Mouse (Mus musculus) lung, postnatal 25 days (tissue): ENCODE measurements around the gene R3hdm4.
A peak's percentile ranks its signal among the peaks of the same experiment; 100 is the strongest.
"Not testable (repeated sequence)": the region's sequence is repeated elsewhere in the genome, so short reads cannot be mapped to it uniquely, and the experiment has no call there.

Experiments used
- DNase-seq: peaks from one replicate; pipeline ENCODE4 v3.0.0; 2022; ENCODE audit warnings: low spot score

Gene R3hdm4

GRCm38 (mm10) chr10:79920958-79921535 lies at the start of gene R3hdm4:
R3hdm4 (minus strand) TSS chr10:79921208.
- DNase-seq: no peak

- DNase-seq: no peak
Observed at GRCm38 (mm10) chr10:79970415-79971182, 49.6 kb upstream of the R3hdm4 start, which contains the start of gene Grin3b. Grin3b (plus strand) TSS chr10:79970715.

GRCm38 (mm10) chr10:79969124-79969568 lies 48.1 kb upstream of the R3hdm4 start:
- DNase-seq: no peak

- DNase-seq: no peak
Observed at GRCm38 (mm10) chr10:79968181-79968580, 47.2 kb upstream of the R3hdm4 start.

GRCm38 (mm10) chr10:79966886-79967400 lies 45.9 kb upstream of the R3hdm4 start:
- no peak for DNase-seq

GRCm38 (mm10) chr10:79965325-79965724 lies 44.3 kb upstream of the R3hdm4 start:
- DNase-seq: no peak

- DNase-seq: no peak
Observed at GRCm38 (mm10) chr10:79964727-79965126, 43.7 kb upstream of the R3hdm4 start.

- DNase-seq: no peak
Observed at GRCm38 (mm10) chr10:79960671-79961294, 39.8 kb upstream of the R3hdm4 start.

GRCm38 (mm10) chr10:79959847-79960601 lies 39.0 kb upstream of the R3hdm4 start, which contains the start of gene Wdr18:
Wdr18 (plus strand) TSS chr10:79960152.
- peak; percentile 100 for DNase-seq

GRCm38 (mm10) chr10:79959412-79959811 lies 38.4 kb upstream of the R3hdm4 start:
- DNase-seq: not testable (repeated sequence)

GRCm38 (mm10) chr10:79958140-79958816 lies 37.3 kb upstream of the R3hdm4 start:
- DNase-seq: peak; percentile 88

- no peak for DNase-seq
Observed at GRCm38 (mm10) chr10:79956643-79957154, 35.7 kb upstream of the R3hdm4 start.

GRCm38 (mm10) chr10:79955691-79956090 lies 34.7 kb upstream of the R3hdm4 start:
- DNase-seq: no peak

- peak; percentile 43 for DNase-seq
Observed at GRCm38 (mm10) chr10:79953946-79954345, 32.9 kb upstream of the R3hdm4 start.

- no peak for DNase-seq
Observed at GRCm38 (mm10) chr10:79950661-79951060, 29.7 kb upstream of the R3hdm4 start.

GRCm38 (mm10) chr10:79949873-79950272 lies 28.9 kb upstream of the R3hdm4 start:
- DNase-seq: no peak

GRCm38 (mm10) chr10:79947502-79947901 lies 26.5 kb upstream of the R3hdm4 start:
- no peak for DNase-seq

GRCm38 (mm10) chr10:79946752-79947322 lies 25.8 kb upstream of the R3hdm4 start:
- no peak for DNase-seq

GRCm38 (mm10) chr10:79945507-79946234 lies 24.7 kb upstream of the R3hdm4 start:
- DNase-seq: peak; percentile 47

GRCm38 (mm10) chr10:79943471-79943901 lies 22.5 kb upstream of the R3hdm4 start:
- no peak for DNase-seq
